Mouse (Mus musculus) intestine, postnatal 0 days (tissue): Measurements from ENCODE around the gene Vegfa. TPM values are rescaled to one million over a fixed set of nuclear protein-coding genes. Genes with fewer than 3 reads are reported as not detected.

Experiments
- ATAC-seq: fragments of 200-750 bp; cut with Nextera tagmentation; 2 replicates; pipeline ENCODE4 v1.8.0; 2017; ENCODE audit warnings: mild to moderate bottlenecking, moderate TSS enrichment, moderate library complexity
- H3K27ac ChIP-seq: fragments of 300-500 bp; sonication (generic); 2 replicates; pipeline ENCODE4 v1.5.1; 2014; ENCODE audit warnings: mild to moderate bottlenecking, low read depth, low read length, moderate library complexity
- H3K27me3 ChIP-seq: fragments of 300-500 bp; sonication (generic); replicated peaks from 2 replicates; pipeline ENCODE4 v1.6.1; 2014; ENCODE audit warnings: low read length, mixed read lengths; ENCODE audit not compliant: control insufficient read depth, insufficient read depth
- H3K36me3 ChIP-seq: fragments of 300-500 bp; sonication (generic); 2 replicates; pipeline ENCODE4 v1.6.1; 2014; ENCODE audit warnings: mild to moderate bottlenecking, moderate library complexity; ENCODE audit not compliant: control insufficient read depth, insufficient read depth
- H3K4me1 ChIP-seq: fragments of 300-500 bp; sonication (generic); replicated peaks from 2 replicates; pipeline ENCODE4 v1.6.1; 2014; ENCODE audit warnings: antibody characterized with exemption, low read length, mixed read lengths; ENCODE audit not compliant: control insufficient read depth, insufficient read depth
- H3K4me2 ChIP-seq: fragments of 300-500 bp; sonication (generic); replicated peaks from 2 replicates; pipeline ENCODE4 v1.6.1; 2014; ENCODE audit warnings: low read depth, mild to moderate bottlenecking, moderate library complexity
- H3K4me3 ChIP-seq: fragments of 300-500 bp; sonication (generic); 2 replicates; pipeline ENCODE4 v1.5.1; 2014; ENCODE audit warnings: low read depth, low read length
- H3K9ac ChIP-seq: fragments of 300-500 bp; sonication (generic); 2 replicates; pipeline ENCODE4 v1.6.1; 2014; ENCODE audit warnings: mild to moderate bottlenecking, low read depth, low read length
- H3K9me3 ChIP-seq: fragments of 300-500 bp; sonication (generic); 2 replicates; pipeline ENCODE4 v1.6.1; 2016; ENCODE audit warnings: mixed run types; ENCODE audit not compliant: control insufficient read depth
- CTCF ChIP-seq: sonication (generic); IDR thresholded peaks from 2 replicates; pipeline ENCODE4 v1.5.1; 2016; ENCODE audit warnings: low read depth, mild to moderate bottlenecking, control low read depth, antibody characterized with exemption, moderate library complexity
- WGBS: fragments of 180-500 bp; shearing (Covaris S2); extraction: QIAGEN DNeasy Blood & Tissue Kit; methylation state at CpG from one replicate; pipeline ENCODE4 v1.1.7; 2014; 5-methylcytosine and 5-hydroxymethylcytosine counted together
- polyA plus RNA-seq: library from polyadenylated mRNA; unstranded; fragments of >200 nt; fragmentation: Nextera tagmentation; extraction: Ambion mirVana; gene quantifications from 2 replicates; pipeline ENCODE4 v1.2.1, GENCODE M21; 2015

Gene Vegfa
- polyA plus RNA-seq = 5.9 and 8.2 TPM in 2 replicates

- Histone ChIP-seq H3K27me3 (no peaks in the 10 kb centered on the region), H3K27ac (peak within 1 kb of the TSS; percentile 96), H3K4me1 (peaks cover 2% of the 10 kb centered on the region), H3K36me3 (no peaks in the 10 kb centered on the region), H3K9me3 (no peaks in the 10 kb centered on the region), H3K4me2 (peak within 1 kb of the TSS; percentile 83), H3K4me3 (peak within 1 kb of the TSS; percentile 94), H3K9ac (peak within 1 kb of the TSS; percentile 99)
- WGBS = under 1% methylated on average over 40 of the region's 40 CpGs
- peak; percentile 100 for TF ChIP-seq CTCF
- peak; percentile 77 for ATAC-seq
Observed at GRCm38 (mm10) chr17:46032257-46032991, at the start of gene Vegfa. Vegfa (minus strand) TSS chr17:46032369.

GRCm38 (mm10) chr17:46081657-46082056, 49.5 kb upstream of the Vegfa start:
- H3K9ac ChIP-seq = no peak overlapping the region

GRCm38 (mm10) chr17:46081042-46081441, 48.9 kb upstream of the Vegfa start:
- Histone ChIP-seq H3K4me2 (no peak overlapping the region), H3K27ac (no peak overlapping the region), H3K9ac (no peak overlapping the region), H3K36me3 (no peaks in the 10 kb centered on the region), H3K9me3 (no peaks in the 10 kb centered on the region), H3K27me3 (no peaks in the 10 kb centered on the region), H3K4me1 (peaks cover 6% of the 10 kb centered on the region; the same call in 1 of the 2 replicates), H3K4me3 (no peak overlapping the region)
- 0 out of 2 replicates have a peak, but pooled peaks have one; percentile 28 for ATAC-seq
- TF ChIP-seq CTCF = no peak
- 37% methylated on average over 5 of the region's 5 CpGs for WGBS

More at GRCm38 (mm10) chr17:46081657-46082056, 49.5 kb upstream of the Vegfa start:
- H3K27ac ChIP-seq = no peak overlapping the region
- H3K4me2 ChIP-seq = no peak overlapping the region
- no peaks in the 10 kb centered on the region for H3K36me3 ChIP-seq
- H3K4me1 ChIP-seq = peaks cover 2% of the 10 kb centered on the region; the same call in 1 of the 2 replicates
- H3K4me3 ChIP-seq = no peak overlapping the region
- H3K9me3 ChIP-seq = no peaks in the 10 kb centered on the region
- H3K27me3 ChIP-seq = no peaks in the 10 kb centered on the region
- TF ChIP-seq CTCF = no peak
- ATAC-seq = 0 out of 2 replicates have a peak, but pooled peaks have one; percentile 9
- WGBS = 71% methylated on average over 7 of the region's 7 CpGs

- H3K9me3 ChIP-seq = no peaks in the 10 kb centered on the region
- ATAC-seq = no peak
- H3K4me3 ChIP-seq = no peak overlapping the region
- no peaks in the 10 kb centered on the region for H3K27me3 ChIP-seq
- no peak overlapping the region for H3K4me2 ChIP-seq
- no peaks in the 10 kb centered on the region for H3K36me3 ChIP-seq
- WGBS = 72% methylated on average over 7 of the region's 7 CpGs
- H3K4me1 ChIP-seq = peaks cover 6% of the 10 kb centered on the region; the same call in 1 of the 2 replicates
- H3K9ac ChIP-seq = no peak overlapping the region
- H3K27ac ChIP-seq = no peak overlapping the region
- TF ChIP-seq CTCF = no peak
Observed at GRCm38 (mm10) chr17:46080388-46080787, 48.2 kb upstream of the Vegfa start.

- ATAC-seq = no peak
- 74% methylated on average over 2 of the region's 2 CpGs for WGBS
- Histone ChIP-seq H3K27me3 (no peaks in the 10 kb centered on the region), H3K9me3 (no peaks in the 10 kb centered on the region), H3K9ac (no peak overlapping the region), H3K36me3 (no peaks in the 10 kb centered on the region), H3K4me2 (no peak overlapping the region), H3K4me3 (no peak overlapping the region), H3K4me1 (peaks cover 11% of the 10 kb centered on the region; the same call in 1 of the 2 replicates), H3K27ac (no peak overlapping the region)
- TF ChIP-seq CTCF = peak; percentile 42
Observed at GRCm38 (mm10) chr17:46079037-46079436, 46.9 kb upstream of the Vegfa start.

- WGBS = 90% methylated on average over 12 of the region's 12 CpGs
- Histone ChIP-seq H3K4me3 (no peak overlapping the region), H3K27me3 (no peaks in the 10 kb centered on the region), H3K9ac (no peak overlapping the region), H3K36me3 (no peaks in the 10 kb centered on the region), H3K4me1 (0 out of 2 replicates have a peak, but pooled peaks cover 11% of the 10 kb centered on the region), H3K9me3 (no peaks in the 10 kb centered on the region), H3K27ac (no peak overlapping the region), H3K4me2 (no peak overlapping the region)
- no peak for ATAC-seq
- no peak for TF ChIP-seq CTCF
Observed at GRCm38 (mm10) chr17:46077921-46078534, 45.9 kb upstream of the Vegfa start.
